Mouse (Mus musculus) 3134 (cell line): ENCODE measurements around the gene Bag5.

Experiments used
- DNase-seq: peaks from one replicate; pipeline ENCODE4 v3.0.0-alpha.2; 2011; ENCODE audit warnings: low spot score; ENCODE audit not compliant: insufficient read length; ENCODE audit errors: extremely low read depth

The Bag5 gene

GRCm38 (mm10) chr12:111660628-111661027 is 52.4 kb downstream of the Bag5 start:
- no peak for DNase-seq
